Mouse (Mus musculus) myocyte (in vitro differentiated cells): ENCODE results near the gene Xrra1.

Experiments
- CEBPB ChIP-seq: IDR thresholded peaks from 2 replicates; pipeline ENCODE4 v1.6.1; 2011; ENCODE audit warnings: mild to moderate bottlenecking, moderate library complexity; ENCODE audit not compliant: poor library complexity, insufficient read depth, severe bottlenecking
- MAX ChIP-seq: IDR thresholded peaks from one replicate; pipeline ENCODE4 v1.6.1; 2011; ENCODE audit warnings: low read depth, mild to moderate bottlenecking, control low read depth
- MYOG ChIP-seq, 3 experiments: IDR thresholded peaks; one replicate each; pipeline ENCODE4 v1.6.1; 2011; ENCODE audit warnings: control low read depth in 2 of 3, low read depth in 2 of 3, mild to moderate bottlenecking in 2 of 3; ENCODE audit not compliant: insufficient read length in 2 of 3, control insufficient read depth in 1 of 3, insufficient read depth in 1 of 3
- POLR2A ChIP-seq: IDR thresholded peaks from one replicate; pipeline ENCODE4 v1.6.1; 2011; ENCODE audit warnings: low read depth, mild to moderate bottlenecking, control low read depth, moderate library complexity; ENCODE audit not compliant: insufficient read length
- TCF3 ChIP-seq: IDR thresholded peaks from one replicate; pipeline ENCODE4 v1.6.1; 2011; ENCODE audit warnings: low read depth, control low read depth; ENCODE audit not compliant: insufficient read length
- USF1 ChIP-seq: IDR thresholded peaks from one replicate; pipeline ENCODE4 v1.6.1; 2011; ENCODE audit warnings: low read depth, mild to moderate bottlenecking, control low read depth, moderate library complexity

DNA sequence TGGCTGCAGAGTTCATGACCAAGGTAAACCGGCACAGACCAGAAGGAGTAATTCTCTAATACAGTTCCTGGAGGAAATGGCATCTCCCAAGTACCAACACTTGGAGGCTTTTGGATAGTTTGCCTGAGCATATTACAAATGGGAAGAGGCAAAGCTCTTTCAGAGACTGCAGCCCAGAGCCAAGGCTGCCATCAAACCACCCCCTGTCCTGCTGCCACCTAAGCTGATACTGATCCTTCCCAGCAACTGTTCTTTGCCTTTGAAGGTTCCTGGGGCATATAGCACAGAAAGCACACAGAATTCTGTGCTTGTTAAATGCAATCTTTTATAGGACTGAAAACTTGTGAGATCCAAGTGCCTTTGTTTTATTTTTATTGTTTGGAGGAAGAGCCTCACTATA, 81.8 kb downstream of the Xrra1 start:
- TF ChIP-seq USF1 (no peak), POLR2A (no peak), MAX (no peak), MYOG (IDR thresholded peaks at IDR 0.05; ENCODE audit: control insufficient read depth in 1 of 3, insufficient read depth in 1 of 3, insufficient read length in 2 of 3, low read depth in 2 of 3) (no peak), CEBPB (no peak), TCF3 (no peak)
